ENCODE assay signal across 11 mouse cellular contexts in the genomic region with DNA sequence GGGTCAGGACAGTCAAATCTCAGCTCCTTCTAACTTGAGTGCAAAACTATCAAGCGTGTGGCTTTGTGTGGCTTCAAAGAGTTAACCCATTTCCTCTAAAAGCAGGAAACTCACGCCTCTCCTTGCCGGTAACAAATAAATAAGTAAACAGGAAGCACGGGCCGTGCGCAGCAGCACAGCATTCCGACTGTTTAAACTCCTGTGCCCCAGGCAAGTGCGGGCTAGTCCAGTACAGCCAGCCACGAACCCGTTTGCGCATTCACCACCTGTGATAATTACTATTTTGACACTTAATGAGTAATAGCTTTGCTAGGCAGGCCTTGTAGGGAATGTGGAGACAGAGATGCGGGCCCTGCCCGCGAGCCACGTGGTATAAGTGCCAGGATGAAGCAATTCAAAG.
DNase-seq lines count a peak whose midpoint lies in the region; ATAC-seq and TF ChIP-seq lines count a peak whose summit lies in the region.
"Had no signal": no experiment of that assay in that cellular context is flagged by ENCODE, and none has a peak within 500 bp of the region (broad histone marks: within the 10 kb centered on the region; RNA-seq: fewer than 3 reads in every experiment).

No protein-coding gene starts in this region.

- H3K4me3 ChIP-seq in heart, embryonic 10.5 days, result no peak overlapping the region
- peak overlapping the region; percentile 20; the same call in 1 of the 2 replicates for H3K4me3 ChIP-seq in kidney, adult 2 months (ENCODE audit: insufficient read depth, low read depth, low read length)
- no peak overlapping the region for H3K4me3 ChIP-seq in stomach, embryonic 14.5 days (ENCODE audit: low read depth, low read length)

- WGBS in heart, embryonic 10.5 days, result 72% methylated on average over 15 of the region's 15 CpGs
- WGBS in kidney, adult 2 months, result 46% methylated on average over 15 of the region's 15 CpGs
- WGBS in stomach, embryonic 14.5 days, result 46% methylated on average over 15 of the region's 15 CpGs

- ATAC-seq in stomach, embryonic 14.5 days (ENCODE audit: insufficient number of reproducible peaks, insufficient read depth, low FRiP score, low read depth), result peak; percentile 34; the same call in 1 of the 2 replicates

- peak; percentile 26 for DNase-seq in heart, adult 8-10 months (ENCODE audit: low spot score)
- no peak for DNase-seq in heart, embryonic 10.5 days (ENCODE audit: low spot score)
- DNase-seq in thymus, postnatal 0 days (ENCODE audit: low spot score), result peak; percentile 13
- DNase-seq in thymus, postnatal 10 days (ENCODE audit: low spot score in 2 of 2), result no peak
- peak; percentile 62 for DNase-seq in kidney, adult 2 months
- no peak for DNase-seq in urinary bladder, adult 2 months (ENCODE audit: low spot score)
- no peak for DNase-seq in right cerebral cortex, adult 2 months (ENCODE audit: low spot score in 2 of 2)
- DNase-seq: left cerebral cortex, postnatal 4 days; right cerebral cortex, postnatal 14 days had no signal

- H3K27ac ChIP-seq in heart, embryonic 10.5 days, result no peak overlapping the region
- H3K27ac ChIP-seq in kidney, adult 2 months (ENCODE audit: insufficient read depth, low read depth, low read length), result peak overlapping the region; percentile 24; the same call in 1 of the 2 replicates
- no peak overlapping the region for H3K27ac ChIP-seq in stomach, embryonic 14.5 days (ENCODE audit: low read length)

- no peak overlapping the region for H3K4me2 ChIP-seq in stomach, embryonic 14.5 days (replicated peaks; ENCODE audit: low read depth, low read length)
- H3K4me2 ChIP-seq: midbrain, embryonic 11.5 days had no signal

- H3K9ac ChIP-seq in stomach, embryonic 14.5 days (replicated peaks; ENCODE audit: low read depth, low read length), result no peak overlapping the region

- H3K9me3 ChIP-seq in heart, embryonic 10.5 days, result no peaks in the 10 kb centered on the region
- no peaks in the 10 kb centered on the region for H3K9me3 ChIP-seq in stomach, embryonic 14.5 days (ENCODE audit: control insufficient read depth, low read depth, low read length)

- H3K4me1 ChIP-seq in heart, embryonic 10.5 days, result peaks cover 32% of the 10 kb centered on the region
- no peaks in the 10 kb centered on the region for H3K4me1 ChIP-seq in kidney, adult 2 months (ENCODE audit: control insufficient read depth, insufficient read depth, low read length)
- H3K4me1 ChIP-seq in stomach, embryonic 14.5 days (ENCODE audit: control insufficient read depth, insufficient read depth, low read length), result peaks cover 23% of the 10 kb centered on the region

- H3K27me3 ChIP-seq in heart, embryonic 10.5 days (ENCODE audit: insufficient read depth, poor library complexity, severe bottlenecking), result no peaks in the 10 kb centered on the region
- no peaks in the 10 kb centered on the region for H3K27me3 ChIP-seq in kidney, adult 2 months (replicated peaks; ENCODE audit: control insufficient read depth, insufficient read depth, low read length)
- no peaks in the 10 kb centered on the region for H3K27me3 ChIP-seq in stomach, embryonic 14.5 days (ENCODE audit: control insufficient read depth, insufficient read depth, low read length)

- TF ChIP-seq POLR2A in kidney, adult 2 months (IDR thresholded peaks at IDR 0.05; ENCODE audit: low read depth, low read length), result no peak

- no peaks in the 10 kb centered on the region for H3K36me3 ChIP-seq in heart, embryonic 10.5 days
- H3K36me3 ChIP-seq in kidney, adult 2 months (ENCODE audit: control insufficient read depth, insufficient read depth, low read length), result no peaks in the 10 kb centered on the region
- H3K36me3 ChIP-seq in stomach, embryonic 14.5 days (ENCODE audit: control insufficient read depth, insufficient read depth, low read length), result no peaks in the 10 kb centered on the region

- TF ChIP-seq CTCF in kidney, adult 2 months (conservative IDR thresholded peaks at IDR 0.05; ENCODE audit: insufficient read depth, insufficient read length, low read depth, low read length), result no peak

Comparison
In these comparisons a context has a peak if more than half of its experiments do, and no peak if none do; other contexts are left out.
1. DNase-seq: peak in heart, adult 8-10 months (single experiment), thymus, postnatal 0 days (single experiment) and kidney, adult 2 months (single experiment); none in heart, embryonic 10.5 days (single experiment), thymus, postnatal 10 days (0 of 2), urinary bladder, adult 2 months (single experiment) and right cerebral cortex, adult 2 months (0 of 2).